Mouse (Mus musculus): Measurements from ENCODE around the gene Tmem174. TPM values are rescaled to one million over a fixed set of nuclear protein-coding genes. Genes with fewer than 3 reads are reported as not detected.

Gene Tmem174
- total and polyA plus RNA-seq, 2 experiments = not detected

DNA sequence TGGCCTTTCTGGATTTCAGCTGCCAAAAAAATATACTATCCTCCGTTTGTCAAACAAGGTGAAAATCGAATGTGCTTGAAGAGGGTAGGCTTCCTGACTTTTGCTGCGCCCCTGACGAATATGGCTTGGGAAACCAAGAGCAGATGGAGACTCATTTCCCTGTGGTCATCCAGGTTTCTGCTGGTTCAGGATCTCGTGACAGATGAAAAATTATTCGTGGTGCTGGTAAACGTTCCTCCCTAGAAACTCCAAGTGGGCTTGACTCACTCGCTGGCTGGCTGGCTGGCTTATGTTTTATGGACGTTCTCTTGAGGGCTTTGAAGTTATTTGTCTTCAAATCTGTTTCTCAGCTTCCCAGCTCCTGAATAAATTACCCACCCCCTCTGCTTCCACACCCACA lies 47.6 kb downstream of the Tmem174 start:
- DNase-seq (ENCODE audit: extremely low read depth, low read depth, low spot score) = no peak
- H3K9ac ChIP-seq (ENCODE audit: low read depth, low read length) = no peak overlapping the region
- peaks cover 4% of the 10 kb centered on the region; the same call in 1 of the 2 replicates for H3K27me3 ChIP-seq (ENCODE audit: control insufficient read depth, insufficient read depth, low read length)
- H3K36me3 ChIP-seq (ENCODE audit: control insufficient read depth, insufficient read depth, low read length) = no peaks in the 10 kb centered on the region
- H3K4me1 ChIP-seq (ENCODE audit: control insufficient read depth, insufficient read depth, low read length) = peaks cover 5% of the 10 kb centered on the region; the same call in 1 of the 2 replicates
- H3K4me3 ChIP-seq (ENCODE audit: insufficient read depth, low read depth, low read length) = no peak overlapping the region
- H3K79me2 ChIP-seq (ENCODE audit: control insufficient read depth, insufficient read depth, low read length) = no peaks in the 10 kb centered on the region
- WGBS = 53% methylated on average over 9 of the region's 9 CpGs
- H3K27ac ChIP-seq (replicated peaks; ENCODE audit: insufficient read depth, low read depth, low read length) = no peak overlapping the region
- no peak for TF ChIP-seq CTCF (IDR thresholded peaks at IDR 0.05; ENCODE audit: low read depth, low read length)
- TF ChIP-seq POLR2A (IDR thresholded peaks at IDR 0.05; ENCODE audit: extremely low read depth, insufficient read depth, low read length) = no peak

DNA sequence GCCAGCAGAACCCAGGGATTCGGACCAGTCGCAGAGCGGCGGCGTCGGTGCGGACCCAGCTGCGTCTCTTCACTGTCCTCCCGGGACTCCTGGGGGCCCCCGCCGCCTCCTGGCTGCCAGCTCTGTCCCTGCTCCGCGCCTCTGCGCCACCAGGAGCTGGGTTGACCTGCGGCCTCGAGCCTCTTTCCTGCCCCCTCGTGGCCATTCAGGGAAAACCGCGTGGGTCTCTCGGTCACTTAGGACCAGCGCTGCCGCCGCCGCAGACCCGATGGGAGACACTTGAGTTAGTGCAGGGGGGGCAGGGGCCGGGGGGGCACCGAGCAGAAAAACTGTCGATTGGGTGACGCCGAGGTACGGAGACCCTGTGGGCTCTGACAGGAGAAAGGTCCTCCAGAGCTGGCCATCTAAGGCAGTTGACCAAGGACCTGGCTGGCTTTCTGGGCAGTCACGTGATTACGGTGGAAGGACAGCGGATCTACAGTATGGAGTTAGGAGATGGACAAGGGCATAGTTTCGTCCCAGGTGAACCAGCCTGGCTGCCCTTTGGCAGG lies 48.2 kb downstream of the Tmem174 start:
- Histone ChIP-seq H3K9ac (ENCODE audit: low read depth, low read length) (no peak overlapping the region), H3K4me1 (ENCODE audit: control insufficient read depth, insufficient read depth, low read length) (0 out of 2 replicates have a peak, but pooled peaks cover under 1% of the 10 kb centered on the region), H3K27me3 (ENCODE audit: control insufficient read depth, insufficient read depth, low read length) (peaks cover 4% of the 10 kb centered on the region; the same call in 1 of the 2 replicates), H3K36me3 (ENCODE audit: control insufficient read depth, insufficient read depth, low read length) (no peaks in the 10 kb centered on the region), H3K27ac (replicated peaks; ENCODE audit: insufficient read depth, low read depth, low read length) (no peak overlapping the region), H3K79me2 (ENCODE audit: control insufficient read depth, insufficient read depth, low read length) (no peaks in the 10 kb centered on the region), H3K4me3 (ENCODE audit: insufficient read depth, low read depth, low read length) (peak overlapping the region; percentile 23; the same call in 1 of the 2 replicates)
- 2% methylated on average over 35 of the region's 35 CpGs for WGBS
- TF ChIP-seq POLR2A (IDR thresholded peaks at IDR 0.05; ENCODE audit: extremely low read depth, insufficient read depth, low read length) (no peak), CTCF (IDR thresholded peaks at IDR 0.05; ENCODE audit: low read depth, low read length) (peak; percentile 92)
- peak; percentile 30 for DNase-seq (ENCODE audit: extremely low read depth, low read depth, low spot score)

DNA sequence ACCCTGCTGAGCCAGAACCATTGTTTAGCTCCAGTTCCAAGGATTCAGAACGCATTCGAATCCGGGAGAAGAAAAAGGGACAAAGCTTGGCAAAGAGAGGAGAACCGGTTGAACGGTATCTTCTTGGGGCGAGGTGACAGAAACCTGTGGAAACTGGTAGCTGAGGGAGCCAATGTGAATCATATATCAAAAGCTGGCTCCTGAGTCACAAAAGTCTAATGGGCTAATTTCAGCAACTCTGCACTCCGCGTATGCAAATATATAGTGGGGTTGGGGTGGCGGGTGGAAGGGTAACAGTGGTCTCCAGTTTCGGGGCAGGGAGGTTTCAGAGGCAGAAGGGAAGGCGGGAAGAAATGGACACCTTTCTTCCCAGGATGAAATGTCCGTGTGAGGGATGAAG lies 48.7 kb downstream of the Tmem174 start:
- no peaks in the 10 kb centered on the region for H3K79me2 ChIP-seq (ENCODE audit: control insufficient read depth, insufficient read depth, low read length)
- DNase-seq (ENCODE audit: extremely low read depth, low read depth, low spot score) = no peak
- WGBS = 16% methylated on average over 12 of the region's 12 CpGs
- H3K4me1 ChIP-seq (ENCODE audit: control insufficient read depth, insufficient read depth, low read length) = no peaks in the 10 kb centered on the region
- H3K27ac ChIP-seq (replicated peaks; ENCODE audit: insufficient read depth, low read depth, low read length) = no peak overlapping the region
- TF ChIP-seq POLR2A (IDR thresholded peaks at IDR 0.05; ENCODE audit: extremely low read depth, insufficient read depth, low read length) = no peak
- no peak overlapping the region for H3K9ac ChIP-seq (ENCODE audit: low read depth, low read length)
- H3K4me3 ChIP-seq (ENCODE audit: insufficient read depth, low read depth, low read length) = no peak overlapping the region
- H3K36me3 ChIP-seq (ENCODE audit: control insufficient read depth, insufficient read depth, low read length) = no peaks in the 10 kb centered on the region
- H3K27me3 ChIP-seq (ENCODE audit: control insufficient read depth, insufficient read depth, low read length) = peaks cover 4% of the 10 kb centered on the region; the same call in 1 of the 2 replicates

DNA sequence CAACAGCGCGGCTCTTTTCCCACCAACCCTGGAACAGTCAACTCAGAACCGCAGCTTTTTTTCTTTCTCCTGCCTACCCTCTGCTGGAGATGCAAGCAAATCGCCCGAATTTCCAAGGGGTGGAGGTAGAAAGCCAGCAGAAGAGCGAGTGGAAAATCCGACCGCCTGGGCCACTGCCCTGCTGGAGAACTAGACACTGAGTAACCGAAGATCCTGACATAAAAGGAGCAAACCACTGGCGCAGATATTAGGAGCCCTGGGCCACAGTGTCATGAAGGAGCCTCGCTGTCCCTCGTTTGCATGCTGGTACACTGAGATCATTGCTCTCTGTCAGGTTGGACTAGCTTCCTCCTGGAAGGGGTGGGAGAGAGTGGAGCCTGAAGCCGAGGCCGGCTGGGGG lies 49.6 kb downstream of the Tmem174 start:
- H3K27ac ChIP-seq (replicated peaks; ENCODE audit: insufficient read depth, low read depth, low read length) = no peak overlapping the region
- no peaks in the 10 kb centered on the region for H3K79me2 ChIP-seq (ENCODE audit: control insufficient read depth, insufficient read depth, low read length)
- no peak overlapping the region for H3K9ac ChIP-seq (ENCODE audit: low read depth, low read length)
- no peaks in the 10 kb centered on the region for H3K4me1 ChIP-seq (ENCODE audit: control insufficient read depth, insufficient read depth, low read length)
- WGBS = 18% methylated on average over 14 of the region's 14 CpGs
- no peak for TF ChIP-seq CTCF (IDR thresholded peaks at IDR 0.05; ENCODE audit: low read depth, low read length)
- no peak for TF ChIP-seq POLR2A (IDR thresholded peaks at IDR 0.05; ENCODE audit: extremely low read depth, insufficient read depth, low read length)
- peaks cover 4% of the 10 kb centered on the region; the same call in 1 of the 2 replicates for H3K27me3 ChIP-seq (ENCODE audit: control insufficient read depth, insufficient read depth, low read length)
- H3K36me3 ChIP-seq (ENCODE audit: control insufficient read depth, insufficient read depth, low read length) = no peaks in the 10 kb centered on the region
- no peak overlapping the region for H3K4me3 ChIP-seq (ENCODE audit: insufficient read depth, low read depth, low read length)
- DNase-seq (ENCODE audit: extremely low read depth, low read depth, low spot score) = no peak

DNA sequence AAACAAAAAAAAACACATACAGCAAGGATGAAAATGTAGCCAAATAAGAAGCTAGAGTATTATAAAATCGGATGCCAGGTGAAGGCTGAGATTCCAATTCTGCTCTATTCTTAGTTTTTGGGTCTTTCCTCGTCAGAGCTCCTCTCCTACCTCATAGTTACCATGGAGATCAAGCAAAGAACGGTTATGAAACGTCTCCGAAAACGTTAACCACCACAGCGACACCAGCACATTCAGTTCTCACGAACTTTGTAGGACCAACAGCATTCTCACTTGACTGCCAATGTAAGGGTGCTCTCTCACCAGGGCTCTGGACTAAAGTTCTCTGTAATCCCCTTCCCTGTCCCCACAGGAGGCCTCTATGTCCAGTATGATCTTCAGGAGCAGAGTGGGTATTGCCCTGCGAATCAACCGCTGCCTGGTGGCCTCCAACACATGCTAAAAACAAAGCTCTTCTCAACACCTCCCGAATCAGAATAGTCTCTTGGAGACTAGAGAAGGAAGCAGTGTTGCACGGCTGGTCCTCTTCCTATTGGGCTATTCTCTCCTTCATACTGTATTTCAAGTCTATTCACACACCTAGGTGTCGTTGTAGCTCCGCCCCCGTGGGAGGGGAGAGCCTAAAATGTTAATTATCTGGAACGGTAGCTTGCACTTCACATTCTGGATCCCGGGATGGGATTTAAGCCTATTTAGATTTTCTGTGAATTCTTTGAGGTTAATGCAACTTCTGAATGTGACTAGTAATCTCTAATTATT lies 50.2 kb downstream of the Tmem174 start:
- WGBS = 36% methylated on average over 17 of the region's 17 CpGs
- TF ChIP-seq CTCF (IDR thresholded peaks at IDR 0.05; ENCODE audit: low read depth, low read length) = no peak
- no peak for TF ChIP-seq POLR2A (IDR thresholded peaks at IDR 0.05; ENCODE audit: extremely low read depth, insufficient read depth, low read length)
- H3K4me3 ChIP-seq (ENCODE audit: insufficient read depth, low read depth, low read length) = no peak overlapping the region

More for the DNA sequence above, 50.2 kb downstream of the Tmem174 start:
- Histone ChIP-seq H3K79me2 (ENCODE audit: control insufficient read depth, insufficient read depth, low read length) (no peaks in the 10 kb centered on the region), H3K4me1 (ENCODE audit: control insufficient read depth, insufficient read depth, low read length) (no peaks in the 10 kb centered on the region), H3K9ac (ENCODE audit: low read depth, low read length) (no peak overlapping the region), H3K27ac (replicated peaks; ENCODE audit: insufficient read depth, low read depth, low read length) (no peak overlapping the region), H3K36me3 (ENCODE audit: control insufficient read depth, insufficient read depth, low read length) (no peaks in the 10 kb centered on the region), H3K27me3 (ENCODE audit: control insufficient read depth, insufficient read depth, low read length) (peaks cover 4% of the 10 kb centered on the region; the same call in 1 of the 2 replicates)
- no peak for DNase-seq (ENCODE audit: extremely low read depth, low read depth, low spot score)

Other genes with a start within 250 kb of the Tmem174 start
- 0.37 and 0.81 TPM in 2 replicates for gene Gm10320, start 145.4 kb downstream of the Tmem174 start, total RNA-seq (2014; rRNA removed)
- gene Gm10320, start 145.4 kb downstream of the Tmem174 start, polyA plus RNA-seq (2012; rRNA removed) = 0.70 and 0.75 TPM in 2 replicates
- not detected in 2 replicates for gene Tmem171, start 57.4 kb upstream of the Tmem174 start, total RNA-seq (2014; rRNA removed)
- 0.30 and 0.38 TPM in 2 replicates for gene Tmem171, start 57.4 kb upstream of the Tmem174 start, polyA plus RNA-seq (2012; rRNA removed)
- 21.6 and 23.2 TPM in 2 replicates for gene Fcho2, start 178.0 kb upstream of the Tmem174 start, total RNA-seq (2014; rRNA removed)
- 4.1 and 5.8 TPM in 2 replicates for gene Fcho2, start 178.0 kb upstream of the Tmem174 start, polyA plus RNA-seq (2012; rRNA removed)